Mouse (Mus musculus): Measurements from ENCODE around the gene Bace1. TPM values are rescaled to one million over a fixed set of nuclear protein-coding genes. Genes with fewer than 3 reads are reported as not detected.

Bace1 gene
- polyA plus RNA-seq (2014; fragmentation: Nextera tagmentation; extraction: Ambion mirVana): 49.8 and 56.4 TPM in 2 replicates

DNA sequence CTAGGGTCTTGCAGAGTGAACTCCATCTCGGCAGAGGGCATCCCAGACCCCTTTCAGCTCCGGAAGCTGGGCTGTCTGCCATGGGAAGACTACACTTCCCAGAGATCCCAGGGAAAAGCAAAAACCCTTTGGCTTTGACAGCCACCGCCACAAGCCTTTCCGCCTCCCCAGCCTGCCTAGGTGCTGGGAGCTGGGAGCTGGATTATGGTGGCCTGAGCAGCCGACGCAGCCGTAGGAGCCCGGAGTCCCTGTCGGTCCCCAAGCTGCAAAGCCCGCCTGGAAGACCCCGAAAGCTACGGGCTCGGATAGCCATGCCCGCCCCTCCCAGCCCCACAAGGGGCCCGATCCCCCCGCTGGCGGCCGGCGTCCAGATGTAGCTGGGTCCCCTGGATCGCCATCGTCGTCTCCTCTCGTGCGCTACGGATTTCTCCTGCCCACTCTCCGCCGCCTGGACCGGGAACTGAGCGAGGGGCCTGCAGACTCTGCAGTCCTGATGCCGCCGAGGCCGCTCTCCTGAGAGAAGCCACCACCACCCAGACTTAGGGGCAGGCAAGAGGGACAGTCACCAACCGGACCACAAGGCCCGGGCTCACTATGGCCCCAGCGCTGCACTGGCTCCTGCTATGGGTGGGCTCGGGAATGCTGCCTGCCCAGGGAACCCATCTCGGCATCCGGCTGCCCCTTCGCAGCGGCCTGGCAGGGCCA is at the start of gene Bace1:
TSS of gene Bace1 (plus strand) at position 147 of the 705 bp plus-strand sequence.
- under 1% methylated on average over 40 of the region's 40 CpGs for WGBS

DNA sequence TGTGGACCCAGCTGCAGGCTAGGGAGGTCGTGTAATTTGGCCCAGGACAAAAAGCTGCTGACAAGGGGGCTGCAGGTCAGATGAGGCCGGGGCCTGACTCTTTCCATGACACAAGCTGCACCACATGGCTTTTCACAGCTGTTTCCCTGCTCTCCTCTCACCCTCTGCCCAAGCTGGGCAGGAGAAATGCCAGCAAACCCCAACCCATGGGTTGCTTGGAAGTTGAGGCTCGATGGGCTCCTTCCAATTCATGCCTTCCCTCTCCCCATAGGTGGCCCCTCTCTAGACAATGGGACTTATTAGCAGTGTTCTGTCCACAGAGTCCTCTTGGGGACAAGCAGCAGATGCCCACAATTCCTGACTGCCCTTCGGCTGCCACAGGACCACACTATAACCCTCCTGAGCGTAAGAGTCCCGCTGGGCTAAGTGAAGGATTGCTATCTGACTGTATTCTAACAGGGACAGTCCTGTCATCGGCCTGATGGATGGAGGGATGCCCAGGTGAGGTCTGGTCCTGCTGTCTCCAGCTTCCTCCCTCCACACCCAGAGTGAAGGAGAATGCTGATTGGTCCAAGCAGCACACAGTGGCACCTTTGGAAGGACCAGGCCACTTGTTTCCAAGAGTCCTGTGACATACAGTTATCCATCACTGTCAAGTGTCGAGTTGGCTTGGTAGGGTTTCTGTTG is 46.8 kb upstream of the Bace1 start:
- 82% methylated on average over 8 of the region's 8 CpGs for WGBS
- no peak overlapping the region for H3K9ac ChIP-seq (replicated peaks; ENCODE audit: low read depth, low read length)
- no peaks in the 10 kb centered on the region for H3K4me1 ChIP-seq (ENCODE audit: control insufficient read depth, insufficient read depth, low read length)
- no peak overlapping the region for H3K27ac ChIP-seq (ENCODE audit: low read depth, low read length)
- H3K36me3 ChIP-seq (ENCODE audit: control insufficient read depth, insufficient read depth, low read length): no peaks in the 10 kb centered on the region; the same call in 1 of the 2 replicates
- H3K9me3 ChIP-seq (ENCODE audit: control insufficient read depth, low read length): no peaks in the 10 kb centered on the region
- no peak overlapping the region for H3K4me3 ChIP-seq (ENCODE audit: low read depth, low read length)
- no peaks in the 10 kb centered on the region for H3K27me3 ChIP-seq (ENCODE audit: control insufficient read depth, insufficient read depth, low read length)
- no peak overlapping the region for H3K4me2 ChIP-seq (ENCODE audit: low read depth, low read length)
- ATAC-seq (ENCODE audit: low read depth): no peak

More for the DNA sequence above, at the start of gene Bace1:
- Histone ChIP-seq H3K4me2 (ENCODE audit: low read depth, low read length) (peak within 1 kb of the TSS; percentile 93), H3K36me3 (ENCODE audit: control insufficient read depth, insufficient read depth, low read length) (no peaks in the 10 kb centered on the region), H3K4me1 (ENCODE audit: control insufficient read depth, insufficient read depth, low read length) (peaks cover 30% of the 10 kb centered on the region), H3K27me3 (ENCODE audit: control insufficient read depth, insufficient read depth, low read length) (no peaks in the 10 kb centered on the region), H3K27ac (ENCODE audit: low read depth, low read length) (peak within 1 kb of the TSS; percentile 46), H3K4me3 (ENCODE audit: low read depth, low read length) (peak within 1 kb of the TSS; percentile 89), H3K9me3 (ENCODE audit: control insufficient read depth, low read length) (no peaks in the 10 kb centered on the region), H3K9ac (replicated peaks; ENCODE audit: low read depth, low read length) (peak within 1 kb of the TSS; percentile 83)
- peak; percentile 89 for ATAC-seq (ENCODE audit: low read depth)

DNA sequence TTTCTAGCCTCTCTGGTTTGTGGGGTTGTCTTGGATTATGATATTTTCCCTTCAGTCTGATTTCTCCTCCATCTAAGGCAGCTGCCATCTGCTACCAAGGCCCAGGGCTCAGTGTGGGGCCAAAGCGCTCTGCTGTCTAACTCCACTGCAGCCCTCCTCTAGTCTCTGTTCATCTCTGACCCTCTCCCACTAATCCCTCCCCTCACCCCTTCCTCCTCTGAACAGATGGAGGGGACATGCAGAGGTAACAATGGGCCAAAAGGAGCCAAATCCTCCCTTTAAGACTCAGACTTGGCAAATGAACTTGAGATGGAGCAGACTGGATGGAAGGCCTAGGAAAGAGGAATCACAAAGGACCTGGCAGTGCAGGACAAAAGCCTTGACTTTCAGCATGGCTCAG is 46.1 kb upstream of the Bace1 start:
- no peaks in the 10 kb centered on the region for H3K27me3 ChIP-seq (ENCODE audit: control insufficient read depth, insufficient read depth, low read length)
- no peaks in the 10 kb centered on the region for H3K9me3 ChIP-seq (ENCODE audit: control insufficient read depth, low read length)
- no peaks in the 10 kb centered on the region; the same call in 1 of the 2 replicates for H3K36me3 ChIP-seq (ENCODE audit: control insufficient read depth, insufficient read depth, low read length)
- no peak overlapping the region for H3K4me2 ChIP-seq (ENCODE audit: low read depth, low read length)
- no peak overlapping the region for H3K27ac ChIP-seq (ENCODE audit: low read depth, low read length)
- no peak for ATAC-seq (ENCODE audit: low read depth)
- WGBS: 83% methylated on average over 1 of the region's 1 CpGs
- no peaks in the 10 kb centered on the region for H3K4me1 ChIP-seq (ENCODE audit: control insufficient read depth, insufficient read depth, low read length)
- H3K9ac ChIP-seq (replicated peaks; ENCODE audit: low read depth, low read length): no peak overlapping the region
- H3K4me3 ChIP-seq (ENCODE audit: low read depth, low read length): no peak overlapping the region

DNA sequence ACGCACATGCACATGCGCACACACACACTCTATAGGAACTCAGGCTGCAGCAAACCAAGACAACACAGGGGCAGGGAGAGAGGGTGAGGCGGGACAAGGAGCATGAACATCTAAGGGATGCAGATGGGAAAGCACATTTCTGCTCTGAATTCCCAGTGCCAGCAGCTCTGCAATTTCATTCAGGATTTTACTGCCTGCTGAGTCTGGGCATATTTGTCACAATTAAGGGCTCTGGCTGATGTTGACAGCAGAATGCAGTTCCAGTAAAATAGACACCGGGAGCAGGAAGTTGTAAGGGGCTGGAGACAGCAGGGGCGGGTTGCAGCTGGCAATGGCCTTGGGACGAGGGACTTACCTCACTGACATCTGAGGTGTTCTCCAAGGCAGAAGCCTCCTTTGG is 44.7 kb upstream of the Bace1 start:
- no peaks in the 10 kb centered on the region for H3K27me3 ChIP-seq (ENCODE audit: control insufficient read depth, insufficient read depth, low read length)
- H3K4me2 ChIP-seq (ENCODE audit: low read depth, low read length): no peak overlapping the region
- H3K4me3 ChIP-seq (ENCODE audit: low read depth, low read length): no peak overlapping the region
- ATAC-seq (ENCODE audit: low read depth): peak; percentile 59; the same call in 1 of the 2 replicates
- H3K9me3 ChIP-seq (ENCODE audit: control insufficient read depth, low read length): no peaks in the 10 kb centered on the region
- H3K4me1 ChIP-seq (ENCODE audit: control insufficient read depth, insufficient read depth, low read length): peaks cover 6% of the 10 kb centered on the region; the same call in 1 of the 2 replicates
- 74% methylated on average over 6 of the region's 6 CpGs for WGBS
- peak overlapping the region; percentile 55 for H3K27ac ChIP-seq (ENCODE audit: low read depth, low read length)
- H3K9ac ChIP-seq (replicated peaks; ENCODE audit: low read depth, low read length): no peak overlapping the region
- no peaks in the 10 kb centered on the region; the same call in 1 of the 2 replicates for H3K36me3 ChIP-seq (ENCODE audit: control insufficient read depth, insufficient read depth, low read length)

DNA sequence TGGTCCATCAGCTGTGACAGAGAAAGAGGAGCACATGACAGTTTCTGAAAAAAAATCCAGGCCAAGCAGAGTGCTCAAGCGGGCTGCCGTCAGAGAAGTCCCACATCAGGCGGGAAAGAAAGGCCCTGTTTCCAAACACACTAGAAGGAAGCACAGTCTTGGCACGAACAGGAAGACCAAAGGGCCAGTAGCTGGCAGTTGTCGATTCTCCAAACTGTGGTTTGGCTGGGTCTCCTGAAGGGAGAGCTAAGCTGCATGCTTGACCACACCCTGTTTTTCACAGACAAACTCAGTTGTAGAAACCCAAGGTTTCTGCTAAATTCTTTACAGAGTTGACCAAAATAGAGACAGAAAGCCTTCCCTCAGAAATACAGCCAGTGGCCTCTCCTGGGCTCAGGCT is 42.7 kb upstream of the Bace1 start:
- Histone ChIP-seq H3K4me2 (ENCODE audit: low read depth, low read length) (no peak overlapping the region), H3K4me3 (ENCODE audit: low read depth, low read length) (no peak overlapping the region), H3K9me3 (ENCODE audit: control insufficient read depth, low read length) (no peaks in the 10 kb centered on the region), H3K9ac (replicated peaks; ENCODE audit: low read depth, low read length) (no peak overlapping the region), H3K27me3 (ENCODE audit: control insufficient read depth, insufficient read depth, low read length) (no peaks in the 10 kb centered on the region), H3K27ac (ENCODE audit: low read depth, low read length) (no peak overlapping the region), H3K36me3 (ENCODE audit: control insufficient read depth, insufficient read depth, low read length) (peaks cover 2% of the 10 kb centered on the region), H3K4me1 (ENCODE audit: control insufficient read depth, insufficient read depth, low read length) (peaks cover 6% of the 10 kb centered on the region; the same call in 1 of the 2 replicates)
- ATAC-seq (ENCODE audit: low read depth): no peak
- 91% methylated on average over 5 of the region's 5 CpGs for WGBS

DNA sequence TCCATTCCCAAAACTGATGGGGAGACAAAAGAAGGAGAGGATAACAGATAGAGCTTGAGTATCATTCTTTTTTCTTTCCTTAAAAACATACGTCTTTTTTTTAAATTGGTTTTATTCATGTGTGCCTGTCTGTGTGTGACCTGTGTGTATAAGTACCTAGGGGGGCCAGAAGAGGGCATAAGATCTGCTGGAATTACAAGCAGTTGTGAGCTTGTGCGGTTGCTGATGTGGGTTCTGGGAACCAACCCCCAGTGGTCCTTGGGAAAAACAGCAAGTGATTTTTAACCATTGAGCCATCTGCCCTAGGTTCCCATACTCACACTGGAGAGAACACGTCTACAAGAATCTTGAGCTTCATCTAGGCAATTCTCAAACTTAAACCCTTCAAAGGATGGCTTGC is 41.1 kb upstream of the Bace1 start:
- no peak overlapping the region for H3K4me3 ChIP-seq (ENCODE audit: low read depth, low read length)
- ATAC-seq (ENCODE audit: low read depth): no peak
- WGBS: 76% methylated on average over 3 of the region's 3 CpGs

DNA sequence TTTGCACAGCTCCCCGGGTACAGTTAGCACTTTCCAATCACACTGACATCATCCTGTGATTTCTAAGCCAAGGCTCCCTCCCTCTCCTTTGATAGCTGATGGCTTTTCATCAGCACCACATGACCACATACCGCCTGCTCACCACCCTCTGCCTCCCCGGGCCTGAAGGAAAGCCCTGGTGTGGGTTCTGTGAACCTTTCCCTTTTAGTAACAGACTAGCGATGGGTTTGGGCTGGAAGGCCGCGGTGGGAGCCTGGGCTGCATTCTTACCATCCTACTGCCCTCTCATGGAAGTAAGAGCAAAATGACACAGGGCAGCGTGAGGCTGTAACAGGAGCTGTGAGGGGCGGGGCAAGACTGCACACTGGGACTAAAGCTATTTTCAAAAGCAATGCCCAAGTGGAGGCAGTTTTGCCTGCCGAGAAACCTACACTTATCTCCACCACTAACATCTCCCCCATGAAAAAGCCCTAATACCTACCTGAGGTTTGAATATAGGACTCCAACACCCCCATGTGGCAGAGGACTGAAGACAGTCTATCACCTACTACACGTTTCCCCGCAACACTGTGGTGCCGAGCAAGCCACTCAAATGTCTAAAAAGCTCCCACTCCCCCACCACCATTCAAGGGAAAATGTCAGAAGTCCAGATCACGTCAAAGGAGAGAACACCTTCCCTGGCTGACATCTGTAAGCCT is 39.8 kb upstream of the Bace1 start:
- no peak overlapping the region for H3K4me2 ChIP-seq (ENCODE audit: low read depth, low read length)
- ATAC-seq (ENCODE audit: low read depth): peak; percentile 86; the same call in 1 of the 2 replicates
- peaks cover 4% of the 10 kb centered on the region; the same call in 1 of the 2 replicates for H3K36me3 ChIP-seq (ENCODE audit: control insufficient read depth, insufficient read depth, low read length)
- no peaks in the 10 kb centered on the region for H3K9me3 ChIP-seq (ENCODE audit: control insufficient read depth, low read length)
- peaks cover 6% of the 10 kb centered on the region; the same call in 1 of the 2 replicates for H3K4me1 ChIP-seq (ENCODE audit: control insufficient read depth, insufficient read depth, low read length)
- H3K9ac ChIP-seq (replicated peaks; ENCODE audit: low read depth, low read length): no peak overlapping the region; the same call in 1 of the 2 replicates
- H3K27me3 ChIP-seq (ENCODE audit: control insufficient read depth, insufficient read depth, low read length): no peaks in the 10 kb centered on the region
- H3K4me3 ChIP-seq (ENCODE audit: low read depth, low read length): no peak overlapping the region
- H3K27ac ChIP-seq (ENCODE audit: low read depth, low read length): peak overlapping the region; percentile 67
- 18% methylated on average over 13 of the region's 13 CpGs for WGBS

More for the DNA sequence above, 41.1 kb upstream of the Bace1 start:
- H3K4me1 ChIP-seq (ENCODE audit: control insufficient read depth, insufficient read depth, low read length): peaks cover 6% of the 10 kb centered on the region; the same call in 1 of the 2 replicates
- H3K27ac ChIP-seq (ENCODE audit: low read depth, low read length): no peak overlapping the region
- H3K27me3 ChIP-seq (ENCODE audit: control insufficient read depth, insufficient read depth, low read length): no peaks in the 10 kb centered on the region
- no peak overlapping the region for H3K4me2 ChIP-seq (ENCODE audit: low read depth, low read length)
- H3K9ac ChIP-seq (replicated peaks; ENCODE audit: low read depth, low read length): no peak overlapping the region
- no peaks in the 10 kb centered on the region for H3K9me3 ChIP-seq (ENCODE audit: control insufficient read depth, low read length)
- H3K36me3 ChIP-seq (ENCODE audit: control insufficient read depth, insufficient read depth, low read length): peaks cover 4% of the 10 kb centered on the region

DNA sequence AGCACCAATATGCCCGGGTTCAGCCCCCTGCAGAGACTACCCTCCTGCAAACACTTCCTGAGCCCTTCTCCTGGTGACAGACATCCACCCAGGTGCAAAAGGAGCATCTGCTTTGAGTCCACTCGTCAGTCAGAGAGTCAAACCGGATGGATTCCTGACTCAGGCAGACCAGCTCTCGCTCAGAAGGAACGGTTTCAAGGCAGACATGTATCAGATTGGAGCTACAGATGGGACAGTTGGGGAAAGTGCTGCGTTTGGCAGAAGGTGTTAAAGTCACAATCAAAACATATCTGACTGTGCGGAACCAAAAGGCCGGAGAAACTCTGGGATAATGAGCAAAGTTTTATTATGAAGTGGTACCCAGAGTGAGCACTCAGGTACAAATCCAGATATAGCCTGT is 39.0 kb upstream of the Bace1 start:
- no peaks in the 10 kb centered on the region for H3K9me3 ChIP-seq (ENCODE audit: control insufficient read depth, low read length)
- H3K36me3 ChIP-seq (ENCODE audit: control insufficient read depth, insufficient read depth, low read length): peaks cover 4% of the 10 kb centered on the region; the same call in 1 of the 2 replicates
- H3K4me1 ChIP-seq (ENCODE audit: control insufficient read depth, insufficient read depth, low read length): peaks cover 6% of the 10 kb centered on the region; the same call in 1 of the 2 replicates
- no peak overlapping the region for H3K4me2 ChIP-seq (ENCODE audit: low read depth, low read length)
- no peaks in the 10 kb centered on the region for H3K27me3 ChIP-seq (ENCODE audit: control insufficient read depth, insufficient read depth, low read length)
- H3K4me3 ChIP-seq (ENCODE audit: low read depth, low read length): no peak overlapping the region
- no peak for ATAC-seq (ENCODE audit: low read depth)
- H3K9ac ChIP-seq (replicated peaks; ENCODE audit: low read depth, low read length): no peak overlapping the region
- no peak overlapping the region for H3K27ac ChIP-seq (ENCODE audit: low read depth, low read length)
- WGBS: 80% methylated on average over 8 of the region's 8 CpGs

Data from neural tube, embryonic 14.5 days (tissue).